ENCODE assay signal across 8 mouse cellular contexts in genomic region chr11:77216761-77217130, GRCm38 (mm10). TPM values are rescaled to one million over a fixed set of nuclear protein-coding genes. Genes with fewer than 3 reads are reported as not detected.
A peak's percentile ranks its signal among the peaks of the same experiment; 100 is the strongest.
DNase-seq lines count a peak whose midpoint lies in the region; ATAC-seq and TF ChIP-seq lines count a peak whose summit lies in the region.

No protein-coding gene starts in this region.

- ATAC-seq in Patski = peak; percentile 48
- ATAC-seq in embryonic facial prominence, embryonic 14.5 days (ENCODE audit: low read depth) = peak; percentile 35
- peak; percentile 57 for ATAC-seq in intestine, embryonic 16.5 days
- ATAC-seq in midbrain, embryonic 16.5 days = peak; percentile 63

- in situ Hi-C loops in Patski (cut with MboI; ENCODE audit: low pct_unique_long_range_greater_than_20kb) = no loop called here

- peaks cover 11% of the 10 kb centered on the region; the same call in 1 of the 2 replicates for H3K4me1 ChIP-seq in embryonic facial prominence, embryonic 14.5 days (ENCODE audit: control insufficient read depth, insufficient read depth, low read length)
- H3K4me1 ChIP-seq in intestine, embryonic 16.5 days (ENCODE audit: control insufficient read depth, insufficient read depth, low read length) = peaks cover 6% of the 10 kb centered on the region; the same call in 1 of the 2 replicates
- H3K4me1 ChIP-seq in midbrain, embryonic 16.5 days (ENCODE audit: control insufficient read depth, insufficient read depth, low read length) = peaks cover 29% of the 10 kb centered on the region

- CTCF ChIA-PET in Patski (lab: Charles Lee) = no interaction called here

- H3K4me3 ChIP-seq in embryonic facial prominence, embryonic 14.5 days (ENCODE audit: low read depth, low read length) = peak overlapping the region; percentile 78
- peak overlapping the region; percentile 86 for H3K4me3 ChIP-seq in intestine, embryonic 16.5 days (ENCODE audit: low read length)
- H3K4me3 ChIP-seq in midbrain, embryonic 16.5 days (ENCODE audit: low read depth, low read length) = peak overlapping the region; percentile 87

- H3K9me3 ChIP-seq in embryonic facial prominence, embryonic 14.5 days (ENCODE audit: control insufficient read depth, low read length) = no peaks in the 10 kb centered on the region
- H3K9me3 ChIP-seq in intestine, embryonic 16.5 days (ENCODE audit: control insufficient read depth, low read length) = no peaks in the 10 kb centered on the region
- no peaks in the 10 kb centered on the region for H3K9me3 ChIP-seq in midbrain, embryonic 16.5 days (replicated peaks; ENCODE audit: control insufficient read depth, low read length, poor library complexity, severe bottlenecking)

- no peak for TF ChIP-seq CTCF in Patski (IDR thresholded peaks at IDR 0.05)

- POLR2A ChIA-PET in Patski (lab: Charles Lee) = no interaction called here

- peak overlapping the region; percentile 82 for H3K9ac ChIP-seq in embryonic facial prominence, embryonic 14.5 days (ENCODE audit: low read depth, low read length)
- H3K9ac ChIP-seq in intestine, embryonic 16.5 days (ENCODE audit: low read depth, low read length) = peak overlapping the region; percentile 90
- H3K9ac ChIP-seq in midbrain, embryonic 16.5 days (ENCODE audit: low read depth, low read length) = peak overlapping the region; percentile 99

- no peaks in the 10 kb centered on the region for H3K36me3 ChIP-seq in embryonic facial prominence, embryonic 14.5 days (ENCODE audit: control insufficient read depth, insufficient read depth, low read length)
- H3K36me3 ChIP-seq in intestine, embryonic 16.5 days (ENCODE audit: control insufficient read depth, insufficient read depth, low read length) = no peaks in the 10 kb centered on the region
- no peaks in the 10 kb centered on the region for H3K36me3 ChIP-seq in midbrain, embryonic 16.5 days (ENCODE audit: control insufficient read depth, insufficient read depth, low read length)

- WGBS in embryonic facial prominence, embryonic 14.5 days = under 1% methylated on average over 11 of the region's 11 CpGs
- under 1% methylated on average over 11 of the region's 11 CpGs for WGBS in intestine, embryonic 16.5 days
- 0% methylated on average over 11 of the region's 11 CpGs for WGBS in midbrain, embryonic 16.5 days

- peak overlapping the region; percentile 85; the same call in 1 of the 2 replicates for H3K27ac ChIP-seq in embryonic facial prominence, embryonic 14.5 days (replicated peaks; ENCODE audit: low read depth, low read length)
- peak overlapping the region; percentile 85; the same call in 1 of the 2 replicates for H3K27ac ChIP-seq in intestine, embryonic 16.5 days (ENCODE audit: low read length)
- H3K27ac ChIP-seq in midbrain, embryonic 16.5 days (ENCODE audit: low read length) = peak overlapping the region; percentile 99

- no peaks in the 10 kb centered on the region for H3K27me3 ChIP-seq in Patski
- no peaks in the 10 kb centered on the region for H3K27me3 ChIP-seq in embryonic facial prominence, embryonic 14.5 days (replicated peaks; ENCODE audit: control insufficient read depth, insufficient read depth, low read length)
- H3K27me3 ChIP-seq in intestine, embryonic 16.5 days (replicated peaks; ENCODE audit: control insufficient read depth, insufficient read depth, low read length) = no peaks in the 10 kb centered on the region
- H3K27me3 ChIP-seq in midbrain, embryonic 16.5 days (ENCODE audit: control insufficient read depth, insufficient read depth, low read depth, low read length) = no peaks in the 10 kb centered on the region

- H3K4me2 ChIP-seq in embryonic facial prominence, embryonic 14.5 days (ENCODE audit: low read depth, low read length) = peak overlapping the region; percentile 89
- H3K4me2 ChIP-seq in intestine, embryonic 16.5 days (ENCODE audit: low read depth, low read length) = peak overlapping the region; percentile 91
- peak overlapping the region; percentile 75 for H3K4me2 ChIP-seq in midbrain, embryonic 16.5 days (ENCODE audit: low read length)

- peak; percentile 28 to 37 for DNase-seq in layer of hippocampus, adult 8-10 months (ENCODE audit: low spot score in 2 of 2)
- DNase-seq in layer of hippocampus, postnatal 14 days (ENCODE audit: low spot score in 2 of 2) = no peak
- no peak for DNase-seq in Patski (ENCODE audit: low read depth, low spot score)
- DNase-seq in embryonic facial prominence, embryonic 14.5 days (ENCODE audit: low spot score) = peak; percentile 19
- no peak for DNase-seq in urinary bladder, postnatal 4 days (ENCODE audit: low spot score in 2 of 2)
- DNase-seq in adrenal gland, postnatal 4 days (ENCODE audit: low spot score in 2 of 2) = no peak

RNA-seq across cellular contexts. Expression of gene Ssh2, which starts 0.7 kb away (rescaled TPM):
- total RNA-seq in layer of hippocampus, adult 8-10 months (2022) = 10 to 100 TPM; 33.1 to 38.3 (median 36.1) TPM
- total RNA-seq in layer of hippocampus, postnatal 14 days (2021) = 10 to 100 TPM; 42.1 to 43.1 TPM
- 6.5 TPM for polyA plus RNA-seq in Patski (2021)
- 11.3 and 11.9 TPM in 2 replicates for polyA plus RNA-seq in embryonic facial prominence, embryonic 14.5 days (2014; fragmentation: Nextera tagmentation; extraction: Ambion mirVana)
- 5.0 and 5.8 TPM in 2 replicates for polyA plus RNA-seq in intestine, embryonic 16.5 days (2015; fragmentation: Nextera tagmentation; extraction: Ambion mirVana)
- 20.2 and 21.2 TPM in 2 replicates for polyA plus RNA-seq in midbrain, embryonic 16.5 days (2015; fragmentation: Nextera tagmentation; extraction: Ambion mirVana)
- total RNA-seq in adrenal gland, postnatal 4 days (2021) = 10 to 100 TPM; 21.8 to 22.1 TPM

RNA-seq across cellular contexts. Expression of gene Efcab5, which starts 28.0 kb away (rescaled TPM):
- total RNA-seq in layer of hippocampus, adult 8-10 months (2022) = 1 to 10 TPM; 3.0 to 6.1 (median 4.4) TPM
- 1 to 10 TPM; 3.5 to 3.8 TPM for total RNA-seq in layer of hippocampus, postnatal 14 days (2021)
- polyA plus RNA-seq in Patski (2021) = 0.23 TPM
- 0.20 and 0.50 TPM in 2 replicates for polyA plus RNA-seq in embryonic facial prominence, embryonic 14.5 days (2014; fragmentation: Nextera tagmentation; extraction: Ambion mirVana)
- 0.18 and 0.37 TPM in 2 replicates for polyA plus RNA-seq in intestine, embryonic 16.5 days (2015; fragmentation: Nextera tagmentation; extraction: Ambion mirVana)
- 0.82 and 1.5 TPM in 2 replicates for polyA plus RNA-seq in midbrain, embryonic 16.5 days (2015; fragmentation: Nextera tagmentation; extraction: Ambion mirVana)
- under 1 TPM; 0.20 to 0.48 TPM for total RNA-seq in adrenal gland, postnatal 4 days (2021)

Comparison
In these comparisons a context has a peak if more than half of its experiments do, and no peak if none do; other contexts are left out.
1. DNase-seq: peak in layer of hippocampus, adult 8-10 months (2 of 2) and embryonic facial prominence, embryonic 14.5 days (single experiment); none in layer of hippocampus, postnatal 14 days (0 of 2), Patski (single experiment), urinary bladder, postnatal 4 days (0 of 2) and adrenal gland, postnatal 4 days (0 of 2).
2. Peak in every context shown above with its lines, with median percentiles within 50 percentile points of each other: ATAC-seq, H3K27ac ChIP-seq, H3K4me2 ChIP-seq, H3K4me3 ChIP-seq and H3K9ac ChIP-seq.